Mouse (Mus musculus): ENCODE results near the gene Pou2f1. TPM values are rescaled to one million over a fixed set of nuclear protein-coding genes. Genes with fewer than 3 reads are reported as not detected.

Pou2f1 gene
- polyA plus RNA-seq (2016; fragmentation: Nextera tagmentation; extraction: Ambion mirVana), result 23.9 and 27.6 TPM in 2 replicates

GRCm38 (mm10) chr1:166002520-166003155, at the start of gene Pou2f1:
Gene Pou2f1 (minus strand): TSS chr1:166002678.
- Histone ChIP-seq H3K4me2 (replicated peaks) (peak within 1 kb of the TSS; percentile 89), H3K27me3 (no peaks in the 10 kb centered on the region), H3K4me1 (peaks cover 22% of the 10 kb centered on the region), H3K9me3 (no peaks in the 10 kb centered on the region), H3K27ac (replicated peaks) (peak within 1 kb of the TSS; percentile 96), H3K4me3 (peak within 1 kb of the TSS; percentile 99), H3K36me3 (no peaks in the 10 kb centered on the region), H3K9ac (replicated peaks) (peak within 1 kb of the TSS; percentile 97)
- under 1% methylated on average over 56 of the region's 61 CpGs for WGBS
- peak; percentile 86 for ATAC-seq (ENCODE audit: low FRiP score, low read depth)

GRCm38 (mm10) chr1:166049046-166049827, 46.8 kb upstream of the Pou2f1 start:
- Histone ChIP-seq H3K4me1 (peaks cover 59% of the 10 kb centered on the region), H3K36me3 (no peaks in the 10 kb centered on the region), H3K27ac (replicated peaks) (no peak overlapping the region), H3K4me3 (peak overlapping the region; percentile 42), H3K9ac (replicated peaks) (no peak overlapping the region), H3K27me3 (peaks cover 28% of the 10 kb centered on the region), H3K4me2 (replicated peaks) (peak overlapping the region; percentile 82), H3K9me3 (no peaks in the 10 kb centered on the region)
- peak; percentile 60; the same call in 1 of the 2 replicates for ATAC-seq (ENCODE audit: low FRiP score, low read depth)
- 6% methylated on average over 11 of the region's 11 CpGs for WGBS

- peak overlapping the region; percentile 82 for H3K4me2 ChIP-seq (replicated peaks)
- peak overlapping the region; percentile 42 for H3K4me3 ChIP-seq
- peaks cover 28% of the 10 kb centered on the region for H3K27me3 ChIP-seq
- H3K27ac ChIP-seq (replicated peaks), result peak overlapping the region; percentile 52
- ATAC-seq (ENCODE audit: low FRiP score, low read depth), result no peak
- peak overlapping the region; percentile 53; the same call in 1 of the 2 replicates for H3K9ac ChIP-seq (replicated peaks)
- peaks cover 63% of the 10 kb centered on the region for H3K4me1 ChIP-seq
- no peaks in the 10 kb centered on the region for H3K36me3 ChIP-seq
- H3K9me3 ChIP-seq, result no peaks in the 10 kb centered on the region
- WGBS, result 2% methylated on average over 23 of the region's 23 CpGs
These were observed 45.9 kb upstream of the Pou2f1 start for GRCm38 (mm10) chr1:166048230-166048911.

GRCm38 (mm10) chr1:166047505-166048170, 45.2 kb upstream of the Pou2f1 start:
- Histone ChIP-seq H3K4me3 (peak overlapping the region; percentile 42), H3K9me3 (no peaks in the 10 kb centered on the region), H3K4me1 (peaks cover 60% of the 10 kb centered on the region), H3K27ac (replicated peaks) (0 out of 2 replicates have a peak overlapping the region, but pooled peaks have one; percentile 30), H3K9ac (replicated peaks) (peak overlapping the region; percentile 53), H3K27me3 (peaks cover 28% of the 10 kb centered on the region), H3K4me2 (replicated peaks) (peak overlapping the region; percentile 82), H3K36me3 (no peaks in the 10 kb centered on the region)
- ATAC-seq (ENCODE audit: low FRiP score, low read depth), result no peak
- 3% methylated on average over 25 of the region's 25 CpGs for WGBS

GRCm38 (mm10) chr1:166045894-166046197, 43.4 kb upstream of the Pou2f1 start:
- Histone ChIP-seq H3K27me3 (peaks cover 28% of the 10 kb centered on the region), H3K4me2 (replicated peaks) (peak overlapping the region; percentile 13; the same call in 1 of the 2 replicates)

GRCm38 (mm10) chr1:166045060-166045893, 42.8 kb upstream of the Pou2f1 start:
- H3K27ac ChIP-seq (replicated peaks), result peak overlapping the region; percentile 36; the same call in 1 of the 2 replicates
- no peaks in the 10 kb centered on the region for H3K36me3 ChIP-seq
- no peaks in the 10 kb centered on the region for H3K9me3 ChIP-seq
- peaks cover 60% of the 10 kb centered on the region for H3K4me1 ChIP-seq
- no peak overlapping the region for H3K4me3 ChIP-seq
- ATAC-seq (ENCODE audit: low FRiP score, low read depth), result 0 out of 2 replicates have a peak, but pooled peaks have one; percentile 25
- 8% methylated on average over 14 of the region's 14 CpGs for WGBS
- H3K27me3 ChIP-seq, result peaks cover 28% of the 10 kb centered on the region
- H3K9ac ChIP-seq (replicated peaks), result no peak overlapping the region
- peak overlapping the region; percentile 13 for H3K4me2 ChIP-seq (replicated peaks)

More at GRCm38 (mm10) chr1:166045894-166046197, 43.4 kb upstream of the Pou2f1 start:
- H3K4me1 ChIP-seq, result peaks cover 60% of the 10 kb centered on the region
- H3K9me3 ChIP-seq, result no peaks in the 10 kb centered on the region
- H3K27ac ChIP-seq (replicated peaks), result 0 out of 2 replicates have a peak overlapping the region, but pooled peaks have one; percentile 27
- no peak overlapping the region for H3K9ac ChIP-seq (replicated peaks)
- no peak for ATAC-seq (ENCODE audit: low FRiP score, low read depth)
- 37% methylated on average over 4 of the region's 4 CpGs for WGBS
- no peaks in the 10 kb centered on the region for H3K36me3 ChIP-seq
- no peak overlapping the region for H3K4me3 ChIP-seq

GRCm38 (mm10) chr1:166043451-166044149, 41.1 kb upstream of the Pou2f1 start:
- Histone ChIP-seq H3K4me3 (no peak overlapping the region), H3K27me3 (peaks cover 25% of the 10 kb centered on the region), H3K27ac (replicated peaks) (peak overlapping the region; percentile 8; the same call in 1 of the 2 replicates), H3K9me3 (no peaks in the 10 kb centered on the region), H3K36me3 (no peaks in the 10 kb centered on the region), H3K9ac (replicated peaks) (no peak overlapping the region), H3K4me1 (peaks cover 49% of the 10 kb centered on the region), H3K4me2 (replicated peaks) (no peak overlapping the region)
- ATAC-seq (ENCODE audit: low FRiP score, low read depth), result peak; percentile 63
- 68% methylated on average over 21 of the region's 21 CpGs for WGBS

GRCm38 (mm10) chr1:166041501-166041900, 39.0 kb upstream of the Pou2f1 start:
- no peak overlapping the region for H3K9ac ChIP-seq (replicated peaks)
- no peaks in the 10 kb centered on the region for H3K36me3 ChIP-seq
- ATAC-seq (ENCODE audit: low FRiP score, low read depth), result no peak
- H3K4me1 ChIP-seq, result peaks cover 31% of the 10 kb centered on the region
- H3K4me2 ChIP-seq (replicated peaks), result no peak overlapping the region
- H3K27ac ChIP-seq (replicated peaks), result no peak overlapping the region
- peaks cover 4% of the 10 kb centered on the region for H3K27me3 ChIP-seq
- no peak overlapping the region for H3K4me3 ChIP-seq
- whole genome bisulfite sequencing, result 31% methylated on average over 1 of the region's 1 CpGs
- no peaks in the 10 kb centered on the region for H3K9me3 ChIP-seq

- H3K4me1 ChIP-seq, result peaks cover 18% of the 10 kb centered on the region
- ATAC-seq (ENCODE audit: low FRiP score, low read depth), result no peak
- H3K9me3 ChIP-seq, result no peaks in the 10 kb centered on the region
- H3K36me3 ChIP-seq, result no peaks in the 10 kb centered on the region
- H3K4me3 ChIP-seq, result no peak overlapping the region
- no peaks in the 10 kb centered on the region for H3K27me3 ChIP-seq
- WGBS, result 85% methylated on average over 2 of the region's 2 CpGs
- no peak overlapping the region for H3K27ac ChIP-seq (replicated peaks)
- no peak overlapping the region for H3K4me2 ChIP-seq (replicated peaks)
- H3K9ac ChIP-seq (replicated peaks), result no peak overlapping the region
These were observed 36.4 kb upstream of the Pou2f1 start for GRCm38 (mm10) chr1:166038731-166039332.

- Histone ChIP-seq H3K27me3 (no peaks in the 10 kb centered on the region), H3K27ac (replicated peaks) (no peak overlapping the region), H3K4me2 (replicated peaks) (no peak overlapping the region), H3K9me3 (no peaks in the 10 kb centered on the region), H3K4me3 (no peak overlapping the region), H3K36me3 (no peaks in the 10 kb centered on the region), H3K9ac (replicated peaks) (no peak overlapping the region), H3K4me1 (peaks cover 11% of the 10 kb centered on the region)
- WGBS, result 14% methylated on average over 5 of the region's 5 CpGs
- ATAC-seq (ENCODE audit: low FRiP score, low read depth), result no peak
These were observed 32.6 kb upstream of the Pou2f1 start for GRCm38 (mm10) chr1:166035045-166035444.

Measured in midbrain, embryonic 12.5 days (tissue).